Mouse (Mus musculus) heart, postnatal 0 days (tissue): ENCODE data around the gene Dkkl1. TPM values are rescaled to one million over a fixed set of nuclear protein-coding genes. Genes with fewer than 3 reads are reported as not detected.

Source experiments
- ATAC-seq: fragments of 200-750 bp; cut with Nextera tagmentation; 2 replicates; pipeline ENCODE4 v1.8.0; 2017; ENCODE audit warnings: low read depth, moderate number of reproducible peaks, moderate library complexity; ENCODE audit not compliant: insufficient read depth
- DNase-seq: peaks from one replicate; pipeline ENCODE4 v3.0.0-alpha.2; 2016; ENCODE audit warnings: low spot score
- H3K27ac ChIP-seq: fragments of 300-500 bp; sonication (generic); 2 replicates; pipeline ENCODE4 v1.5.1; 2014; ENCODE audit warnings: low read depth, mild to moderate bottlenecking
- H3K27me3 ChIP-seq: fragments of 300-500 bp; sonication (generic); 2 replicates; pipeline ENCODE4 v1.6.1; 2014; ENCODE audit warnings: low read length, mixed read lengths; ENCODE audit not compliant: control insufficient read depth, insufficient read depth
- H3K36me3 ChIP-seq: fragments of 300-500 bp; sonication (generic); replicated peaks from 2 replicates; pipeline ENCODE4 v1.6.1; 2014; ENCODE audit warnings: low read length, mixed read lengths; ENCODE audit not compliant: control insufficient read depth, insufficient read depth
- H3K4me1 ChIP-seq: fragments of 300-500 bp; sonication (generic); 2 replicates; pipeline ENCODE4 v1.6.1; 2014; ENCODE audit warnings: antibody characterized with exemption; ENCODE audit not compliant: control insufficient read depth, insufficient read depth
- H3K4me2 ChIP-seq: fragments of 300-500 bp; sonication (generic); 2 replicates; pipeline ENCODE4 v1.6.1; 2014; ENCODE audit warnings: low read depth, mild to moderate bottlenecking, low read length, moderate library complexity
- H3K4me3 ChIP-seq: fragments of 300-500 bp; sonication (generic); 2 replicates; pipeline ENCODE4 v1.5.1; 2014; ENCODE audit warnings: low read depth, low read length
- H3K9ac ChIP-seq: fragments of 300-500 bp; sonication (generic); replicated peaks from 2 replicates; pipeline ENCODE4 v1.6.1; 2014; ENCODE audit warnings: low read depth, low read length, mixed read lengths
- H3K9me3 ChIP-seq: fragments of 300-500 bp; sonication (generic); replicated peaks from 2 replicates; pipeline ENCODE4 v1.6.1; 2016; ENCODE audit warnings: low read length; ENCODE audit not compliant: control insufficient read depth
- CTCF ChIP-seq: IDR thresholded peaks from 2 replicates; pipeline ENCODE4 v1.5.1; 2016; ENCODE audit warnings: antibody characterized with exemption, control low read depth, low read depth
- EP300 ChIP-seq: IDR thresholded peaks from 2 replicates; pipeline ENCODE4 v1.6.1; 2016; ENCODE audit warnings: antibody characterized with exemption, low read depth
- WGBS: fragments of 180-500 bp; shearing (Covaris S2); extraction: QIAGEN DNeasy Blood & Tissue Kit; methylation state at CpG from one replicate; pipeline ENCODE4 v1.1.7; 2014; 5-methylcytosine and 5-hydroxymethylcytosine counted together
- polyA plus RNA-seq: library from polyadenylated mRNA; unstranded; fragments of >200 nt; fragmentation: Nextera tagmentation; extraction: Ambion mirVana; gene quantifications from 2 replicates; pipeline ENCODE4 v1.2.1, GENCODE M21; 2015
- total RNA-seq: library from RNA; depleted of rRNA; stranded (reverse); fragments of >200 nt; gene quantifications from 2 replicates; pipeline ENCODE4 v1.2.3, GENCODE M21; 2014; ENCODE audit warnings: low replicate concordance

Dkkl1 gene
- total and polyA plus RNA-seq, 2 experiments from 2014 or later, result not detected

- H3K4me2 ChIP-seq, result no peak overlapping the region
- H3K36me3 ChIP-seq, result no peaks in the 10 kb centered on the region
- WGBS, result 73% methylated on average over 7 of the region's 7 CpGs
- no peaks in the 10 kb centered on the region for H3K9me3 ChIP-seq
- H3K4me3 ChIP-seq, result no peak overlapping the region
- H3K27ac ChIP-seq, result no peak overlapping the region
- H3K9ac ChIP-seq, result no peak overlapping the region
- ATAC-seq (no peak), DNase-seq (no peak)
- peaks cover 24% of the 10 kb centered on the region for H3K27me3 ChIP-seq
- no peak for TF ChIP-seq CTCF
- no peak for TF ChIP-seq EP300
- H3K4me1 ChIP-seq, result no peaks in the 10 kb centered on the region
Measured at GRCm38 (mm10) chr7:45212356-45212755, 409 bp upstream of the Dkkl1 start.

DNA sequence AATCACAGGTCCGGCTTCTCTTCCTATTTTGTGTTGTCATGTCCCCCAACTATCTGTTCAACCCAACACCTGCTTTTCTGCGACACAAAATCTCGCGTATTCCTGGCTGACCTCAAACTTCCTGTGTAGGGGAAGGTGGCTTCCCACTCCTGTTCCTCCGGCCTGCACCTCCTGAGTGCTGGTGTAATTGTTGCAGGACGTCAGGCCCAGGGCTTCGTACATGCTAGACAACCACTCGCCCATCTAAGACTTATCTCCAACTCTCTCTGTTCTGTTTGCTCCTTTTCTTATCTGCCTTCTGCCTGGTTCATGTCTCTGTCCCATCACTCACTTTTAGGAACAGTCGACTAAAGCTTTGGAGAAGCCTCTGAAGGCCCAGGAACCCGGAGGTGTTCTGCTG is 877 bp downstream of the Dkkl1 start:
- Histone ChIP-seq H3K4me3 (no peak overlapping the region), H3K4me2 (no peak overlapping the region), H3K27me3 (peaks cover 24% of the 10 kb centered on the region), H3K36me3 (no peaks in the 10 kb centered on the region), H3K27ac (no peak overlapping the region), H3K9ac (no peak overlapping the region), H3K9me3 (no peaks in the 10 kb centered on the region), H3K4me1 (no peaks in the 10 kb centered on the region)
- DNase-seq (no peak), ATAC-seq (no peak)
- TF ChIP-seq EP300, result no peak
- TF ChIP-seq CTCF, result no peak
- WGBS, result 42% methylated on average over 10 of the region's 10 CpGs

GRCm38 (mm10) chr7:45208260-45208659 is 3.7 kb downstream of the Dkkl1 start:
- no peak overlapping the region for H3K27ac ChIP-seq
- WGBS, result 78% methylated on average over 6 of the region's 6 CpGs
- peaks cover 5% of the 10 kb centered on the region; the same call in 1 of the 2 replicates for H3K4me1 ChIP-seq
- H3K4me2 ChIP-seq, result no peak overlapping the region
- no peak for DNase-seq
- no peak overlapping the region for H3K9ac ChIP-seq
- peaks cover 24% of the 10 kb centered on the region for H3K27me3 ChIP-seq
- TF ChIP-seq EP300 (no peak), CTCF (no peak)
- no peaks in the 10 kb centered on the region for H3K36me3 ChIP-seq
- ATAC-seq, result no peak
- H3K4me3 ChIP-seq, result no peak overlapping the region
- H3K9me3 ChIP-seq, result no peaks in the 10 kb centered on the region

DNA sequence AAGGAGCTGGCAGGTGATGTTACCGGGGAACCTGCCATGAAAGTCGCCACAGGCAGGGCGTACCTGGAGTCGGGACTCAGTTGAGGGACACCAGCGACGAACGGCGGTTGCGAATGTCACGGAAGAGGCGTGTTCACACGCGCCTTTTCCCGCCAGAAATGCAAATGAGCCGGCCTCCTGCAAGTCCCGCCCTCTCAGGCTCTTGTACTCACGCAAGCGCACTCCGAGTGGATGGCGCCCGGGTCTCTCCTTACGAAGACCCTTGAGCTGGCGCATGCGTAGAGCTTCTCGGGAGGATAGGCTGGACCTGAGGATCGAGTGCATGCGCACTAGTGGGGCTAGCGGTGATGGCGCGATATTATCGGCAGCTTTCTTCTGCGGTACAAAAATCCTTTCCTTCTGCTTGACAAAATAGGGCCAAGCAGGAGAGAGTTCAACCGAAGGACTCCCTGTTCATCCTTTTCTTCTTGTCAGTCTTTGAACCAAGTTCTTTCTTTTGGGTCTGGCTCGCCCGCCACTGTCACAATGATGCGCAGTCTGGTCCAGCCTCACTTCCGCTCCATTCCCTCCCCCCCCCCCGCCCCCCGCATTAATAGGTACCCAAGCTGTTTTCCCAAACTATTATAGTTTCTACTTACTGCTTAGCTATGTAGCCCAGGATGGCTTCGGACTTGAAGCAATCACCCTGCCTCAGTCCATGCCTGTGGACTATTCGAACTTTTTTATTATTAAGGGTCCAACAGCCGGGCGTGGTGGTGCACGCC is 7.4 kb downstream of the Dkkl1 start, which contains the start of gene Ccdc155:
Ccdc155 (minus strand) TSS at position 513 of the 764 bp plus-strand sequence.
- Histone ChIP-seq H3K4me2 (peak within 1 kb of the TSS; percentile 60), H3K4me1 (peaks cover 5% of the 10 kb centered on the region; the same call in 1 of the 2 replicates), H3K36me3 (no peaks in the 10 kb centered on the region), H3K27ac (no peak within 1 kb of the TSS), H3K27me3 (no peaks in the 10 kb centered on the region), H3K9ac (no peak within 1 kb of the TSS), H3K4me3 (peak within 1 kb of the TSS; percentile 40), H3K9me3 (no peaks in the 10 kb centered on the region)
- TF ChIP-seq CTCF (no peak), EP300 (no peak)
- DNase-seq (peak; percentile 83), ATAC-seq (peak; percentile 89)
- WGBS, result 10% methylated on average over 43 of the region's 44 CpGs

GRCm38 (mm10) chr7:45202654-45203053 is 9.3 kb downstream of the Dkkl1 start:
- Histone ChIP-seq H3K4me2 (no peak overlapping the region), H3K4me1 (peaks cover 5% of the 10 kb centered on the region; the same call in 1 of the 2 replicates), H3K36me3 (no peaks in the 10 kb centered on the region), H3K9ac (no peak overlapping the region), H3K4me3 (no peak overlapping the region), H3K27me3 (no peaks in the 10 kb centered on the region), H3K9me3 (no peaks in the 10 kb centered on the region), H3K27ac (no peak overlapping the region)
- no peak for DNase-seq
- ATAC-seq, result no peak
- TF ChIP-seq EP300 (no peak), CTCF (no peak)
- 21% methylated on average over 10 of the region's 10 CpGs for WGBS

DNA sequence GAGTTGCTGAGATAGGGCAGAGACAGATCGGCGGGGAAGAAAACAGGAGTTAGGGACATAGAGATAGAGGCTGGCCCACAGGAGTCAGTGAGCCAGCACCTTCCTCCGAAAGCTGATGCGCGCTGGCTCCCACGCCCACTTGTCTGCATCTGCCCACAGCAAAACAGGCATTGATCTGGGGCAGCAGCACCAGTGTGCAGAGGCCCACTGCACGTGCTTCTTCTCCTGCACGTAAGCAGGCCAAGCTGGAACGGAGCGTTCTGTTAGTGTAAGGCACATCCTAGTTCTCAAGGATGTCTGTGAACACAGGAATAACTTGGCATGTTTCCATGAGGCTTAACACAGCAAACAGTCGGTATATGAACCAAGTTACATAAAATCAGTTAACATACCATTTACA is 13.0 kb downstream of the Dkkl1 start:
- 74% methylated on average over 11 of the region's 11 CpGs for WGBS
- DNase-seq (no peak), ATAC-seq (no peak)
- H3K4me2 ChIP-seq, result no peak overlapping the region
- no peak overlapping the region for H3K9ac ChIP-seq
- no peaks in the 10 kb centered on the region for H3K36me3 ChIP-seq
- H3K9me3 ChIP-seq, result no peaks in the 10 kb centered on the region
- peaks cover 7% of the 10 kb centered on the region; the same call in 1 of the 2 replicates for H3K4me1 ChIP-seq
- H3K27ac ChIP-seq, result no peak overlapping the region
- TF ChIP-seq CTCF (no peak), EP300 (no peak)
- no peak overlapping the region for H3K4me3 ChIP-seq
- H3K27me3 ChIP-seq, result peaks cover 4% of the 10 kb centered on the region; the same call in 1 of the 2 replicates
